Mouse (Mus musculus) adrenal gland (tissue): ENCODE results near the gene Trp73.

Source experiments
- intact Hi-C: fragments of 180-260 bp; cut with DNase I; formaldehyde crosslinking; loops from one replicate; pipeline ENCODE4 v1.15.1; 2025

Gene Trp73

DNA sequence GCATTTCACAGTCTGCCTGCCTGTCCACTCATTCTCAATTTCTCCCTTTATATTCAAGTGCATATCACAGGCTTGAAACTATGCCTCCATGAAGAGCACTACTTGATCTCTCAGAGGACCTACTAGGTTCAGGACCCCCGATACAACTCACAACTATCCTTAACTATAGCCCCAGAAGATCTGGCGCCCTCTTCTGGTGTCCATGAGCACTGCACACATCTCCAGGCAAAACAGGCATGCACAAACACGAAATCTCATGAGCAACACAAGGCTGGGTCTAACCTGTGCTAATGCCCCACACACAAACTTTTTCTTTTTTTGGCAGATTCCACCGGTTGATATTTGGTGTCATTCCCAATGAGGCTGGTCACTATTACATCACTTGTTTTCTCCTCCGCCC is 94.2 kb downstream of the Trp73 start:
- intact Hi-C loops: no loop called here

DNA sequence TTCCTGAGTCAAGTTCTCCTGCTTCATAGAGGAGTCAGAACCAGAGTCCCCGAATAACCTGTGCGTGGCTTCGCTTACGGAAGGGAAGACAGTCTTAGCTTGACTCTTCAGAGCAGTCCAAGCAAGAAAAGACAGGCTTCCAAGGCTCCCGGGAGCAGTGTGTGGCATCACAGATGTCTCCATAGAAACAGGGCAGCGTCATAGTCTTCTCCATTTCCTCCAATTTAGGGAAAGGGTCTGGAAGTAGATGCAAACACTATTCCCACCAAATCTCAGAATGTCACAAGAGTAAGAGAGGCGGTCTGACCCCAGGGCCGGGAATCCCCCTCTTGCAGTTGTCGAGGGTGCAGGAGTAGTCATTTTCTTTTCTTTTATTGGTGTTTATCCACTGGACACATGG is 97.4 kb downstream of the Trp73 start, which contains the start of gene Ccdc27:
Gene Ccdc27 (minus strand): TSS at position 101 of the 400 bp plus-strand sequence.
- intact Hi-C loops: no loop called here

DNA sequence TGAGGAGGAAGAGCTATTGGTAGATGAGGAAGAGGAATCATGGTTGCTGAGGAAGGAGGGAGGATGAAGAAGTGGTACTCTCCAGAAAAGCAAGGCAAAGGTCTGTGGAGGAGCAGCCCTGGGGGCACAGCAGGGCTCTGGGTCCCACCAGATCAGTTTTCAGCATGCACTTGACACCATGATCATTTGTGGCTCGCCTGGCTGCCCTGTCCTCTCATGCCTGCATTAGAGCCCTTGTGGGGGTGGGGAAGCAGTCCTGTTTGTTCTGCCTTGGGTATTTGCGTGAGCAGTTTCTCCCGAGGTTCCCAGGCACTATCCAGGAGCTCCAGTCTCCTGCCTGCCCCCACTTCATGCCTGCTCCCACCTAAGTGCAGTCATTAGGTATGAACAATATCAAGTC is 102.9 kb downstream of the Trp73 start:
- intact Hi-C loops: no loop called here

DNA sequence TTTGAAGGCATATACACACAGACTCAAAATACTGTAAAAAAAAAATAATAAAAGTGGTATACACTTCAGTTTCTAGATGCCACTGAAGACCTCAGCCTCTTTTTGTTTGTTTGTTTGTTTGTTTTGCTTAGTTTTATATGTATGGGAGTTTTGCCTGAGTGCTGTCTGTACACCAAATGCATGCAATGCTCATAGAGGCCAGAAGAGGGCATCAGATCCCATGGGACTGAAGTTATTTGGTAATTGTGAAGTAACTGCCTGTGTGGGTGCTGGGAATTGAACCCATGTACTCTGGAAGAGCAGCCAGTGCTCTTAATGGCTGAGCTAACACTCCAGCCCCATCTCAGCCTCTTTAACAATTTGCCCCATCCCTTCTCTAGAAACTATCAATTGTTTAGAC is 111.4 kb downstream of the Trp73 start:
- intact Hi-C loops: no loop called here

DNA sequence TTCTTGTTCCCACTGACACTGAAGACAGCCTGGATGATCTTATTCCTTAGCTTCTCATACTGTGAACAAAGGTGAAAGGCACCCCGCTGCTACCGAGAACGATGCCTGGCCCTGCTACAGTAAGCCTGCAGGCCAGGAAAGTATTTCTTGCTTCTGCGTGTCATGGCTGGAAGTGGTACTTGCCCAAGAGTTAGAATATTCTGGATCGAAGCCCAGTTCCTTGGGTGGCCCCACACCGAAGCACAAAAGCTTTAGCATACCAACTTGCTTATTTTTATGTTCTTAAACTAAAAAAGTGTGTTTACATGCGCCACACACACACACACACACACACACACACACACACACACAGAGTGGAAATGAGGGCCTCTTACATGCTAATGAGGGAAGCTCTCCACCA is 111.9 kb downstream of the Trp73 start:
- intact Hi-C loops: no loop called here

GRCm38 (mm10) chr4:154026441-154026761 is 113.6 kb downstream of the Trp73 start:
- intact Hi-C loops: no loop called here

- intact Hi-C loops: no loop called here
Measured at GRCm38 (mm10) chr4:154025641-154026440, 114.2 kb downstream of the Trp73 start, which contains the start of gene Smim1. Gene Smim1, minus strand, starts transcription at chr4:154026230.

- intact Hi-C loops: no loop called here
Measured at GRCm38 (mm10) chr4:154024729-154025521, 115.1 kb downstream of the Trp73 start.

GRCm38 (mm10) chr4:154023754-154024601 is 116.0 kb downstream of the Trp73 start:
- intact Hi-C loops: no loop called here

- intact Hi-C loops: no loop called here
Measured at GRCm38 (mm10) chr4:154022844-154023243, 117.2 kb downstream of the Trp73 start.

DNA sequence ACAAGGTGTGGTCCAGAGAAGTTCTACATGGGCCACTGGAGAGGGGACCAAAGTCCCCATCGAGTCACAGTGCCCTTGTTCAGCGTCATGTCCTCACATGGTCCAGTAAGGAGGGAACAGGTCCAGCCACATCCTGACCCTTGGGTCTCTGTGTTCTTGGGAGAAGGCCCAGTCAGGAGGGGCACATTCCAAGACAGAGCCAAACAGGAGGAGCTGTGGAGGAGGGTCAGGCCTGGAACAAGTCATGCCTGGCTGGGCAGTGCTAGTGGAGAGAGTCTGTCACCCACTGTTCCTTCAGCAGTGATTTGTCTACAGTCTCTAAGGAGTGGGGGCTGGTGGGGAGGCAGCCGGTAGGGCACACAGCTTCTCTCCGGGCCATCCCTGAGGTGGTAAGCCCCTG is 117.6 kb downstream of the Trp73 start:
- intact Hi-C loops: no loop called here

GRCm38 (mm10) chr4:154021432-154021831 is 118.6 kb downstream of the Trp73 start:
- intact Hi-C loops: no loop called here

GRCm38 (mm10) chr4:154019571-154019970 is 120.4 kb downstream of the Trp73 start:
- intact Hi-C loops: no loop called here

DNA sequence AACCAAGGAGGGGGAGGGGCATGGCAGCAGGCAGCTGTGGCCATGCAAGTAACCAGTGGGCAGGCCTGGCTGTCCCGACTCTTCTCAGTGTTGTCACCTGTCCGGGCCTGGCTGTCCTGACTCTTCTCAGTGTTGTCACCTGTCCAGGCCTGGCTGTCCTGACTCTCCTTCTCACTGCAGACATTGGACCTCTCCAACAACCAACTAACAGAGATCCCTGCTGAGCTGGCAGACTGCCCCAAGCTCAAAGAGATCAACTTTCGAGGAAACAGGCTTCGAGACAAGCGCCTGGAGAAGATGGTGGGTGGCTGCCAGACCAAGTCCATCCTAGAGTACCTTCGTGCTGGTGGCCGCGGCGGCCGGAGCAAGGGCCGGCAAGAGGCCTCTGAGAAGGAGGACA is 124.5 kb downstream of the Trp73 start:
- intact Hi-C loops: no loop called here

- intact Hi-C loops: loop anchor here (5.0 kb wide), 1 partner anchor 130 kb away; the partner anchor contains the start of genes Trp73 and Wrap73
Measured at GRCm38 (mm10) chr4:154012132-154012882, 127.7 kb downstream of the Trp73 start.

GRCm38 (mm10) chr4:154011646-154012089 is 128.3 kb downstream of the Trp73 start, which contains the start of gene Lrrc47:
Gene Lrrc47, plus strand, starts transcription at chr4:154011731.
- intact Hi-C loops: loop anchor here (2.0 to 5.0 kb wide), 2 partner anchors 37 to 131 kb away; partner anchors contain the start of genes Cep104, Dffb, Trp73 and Wrap73

- intact Hi-C loops: loop anchor here (2.0 to 5.0 kb wide), 2 partner anchors 36 to 131 kb away; partner anchors contain the start of genes Cep104, Dffb, Trp73 and Wrap73
Measured at GRCm38 (mm10) chr4:154010907-154011645, 128.9 kb downstream of the Trp73 start.

DNA sequence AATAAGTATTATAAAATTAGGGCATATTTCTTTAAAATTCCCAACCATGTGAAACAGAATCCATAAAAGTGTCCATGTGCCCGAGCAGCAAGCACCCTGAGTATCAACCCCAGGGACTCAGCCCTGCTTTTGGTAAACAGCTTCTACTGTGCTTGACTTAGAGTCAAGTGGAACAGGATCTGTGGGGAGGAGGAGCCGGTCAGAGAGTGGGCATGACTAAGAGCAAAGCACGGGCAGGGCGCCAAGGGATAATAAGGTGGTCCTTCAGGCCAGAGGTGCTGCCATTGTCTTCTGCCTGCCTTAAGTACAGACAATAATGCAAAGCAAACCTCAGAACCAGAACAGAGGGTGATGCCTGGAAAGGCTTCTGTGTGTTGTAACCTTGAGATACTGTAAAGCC is 132.2 kb downstream of the Trp73 start:
- intact Hi-C loops: no loop called here

GRCm38 (mm10) chr4:154006264-154006663 is 133.7 kb downstream of the Trp73 start:
- intact Hi-C loops: no loop called here
